Mouse (Mus musculus) midbrain, embryonic 10.5 days (tissue): Measurements from ENCODE around the gene Dnal1. TPM values are rescaled to one million over a fixed set of nuclear protein-coding genes. Genes with fewer than 3 reads are reported as not detected.
A peak's percentile ranks its signal among the peaks of the same experiment; 100 is the strongest.

ENCODE experiments used
- DNase-seq: peaks from one replicate; pipeline ENCODE4 v3.0.0-alpha.2; 2017; ENCODE audit warnings: low spot score
- H3K27ac ChIP-seq: fragments of 300-500 bp; sonication (generic); replicated peaks from 2 replicates; pipeline ENCODE4 v1.5.1; 2016; ENCODE audit warnings: mild to moderate bottlenecking
- H3K27me3 ChIP-seq: fragments of 300-500 bp; sonication (generic); 2 replicates; pipeline ENCODE4 v1.6.1; 2016; ENCODE audit warnings: low read depth, mild to moderate bottlenecking; ENCODE audit not compliant: poor library complexity, severe bottlenecking
- H3K36me3 ChIP-seq: fragments of 300-500 bp; sonication (generic); 2 replicates; pipeline ENCODE4 v1.6.1; 2016; ENCODE audit warnings: mild to moderate bottlenecking, moderate library complexity
- H3K4me1 ChIP-seq: fragments of 300-500 bp; sonication (generic); 2 replicates; pipeline ENCODE4 v1.6.1; 2016
- H3K4me3 ChIP-seq: fragments of 300-500 bp; sonication (generic); 2 replicates; pipeline ENCODE4 v1.5.1; 2016; ENCODE audit warnings: mild to moderate bottlenecking, moderate library complexity
- H3K9me3 ChIP-seq: fragments of 300-500 bp; sonication (generic); replicated peaks from 2 replicates; pipeline ENCODE4 v1.6.1; 2016; ENCODE audit warnings: mild to moderate bottlenecking
- WGBS: fragments of 180-500 bp; shearing (Covaris S2); methylation state at CpG from one replicate; pipeline ENCODE4 v1.1.7; 2016; 5-methylcytosine and 5-hydroxymethylcytosine counted together
- polyA plus RNA-seq: library from polyadenylated mRNA; unstranded; fragments of >200 nt; fragmentation: Nextera tagmentation; extraction: Ambion mirVana; gene quantifications from 2 replicates; pipeline ENCODE4 v1.2.1, GENCODE M21; 2016

Gene Dnal1
- polyA plus RNA-seq, 1 experiment from 2014 or later: 3.6 TPM

DNA sequence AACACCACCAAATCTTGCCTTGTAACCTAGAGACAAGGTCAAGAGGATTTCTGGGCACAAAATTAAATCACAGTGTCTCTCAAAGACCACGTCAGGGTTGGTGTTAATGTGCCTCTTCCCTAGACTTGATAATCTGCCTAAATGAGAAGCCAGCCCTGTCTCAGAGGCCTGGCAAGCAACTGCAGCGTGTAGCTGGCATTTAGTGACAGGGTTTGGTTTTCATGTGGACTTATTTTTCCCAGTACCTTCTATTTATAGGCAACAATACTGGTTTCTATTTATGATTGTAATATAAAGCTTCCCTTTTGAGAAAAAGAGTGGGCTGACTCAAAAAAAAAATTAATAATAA lies 41.3 kb downstream of the Dnal1 start:
- DNase-seq: no peak
- Histone ChIP-seq H3K27ac (no peak overlapping the region), H3K9me3 (no peaks in the 10 kb centered on the region), H3K4me3 (no peak overlapping the region), H3K27me3 (no peaks in the 10 kb centered on the region), H3K36me3 (peaks cover 94% of the 10 kb centered on the region), H3K4me1 (peaks cover 7% of the 10 kb centered on the region; the same call in 1 of the 2 replicates)
- WGBS: 92% methylated on average over 2 of the region's 2 CpGs

GRCm38 (mm10) chr12:84156210-84156609 lies 42.0 kb downstream of the Dnal1 start:
- H3K4me1 ChIP-seq: peaks cover 4% of the 10 kb centered on the region; the same call in 1 of the 2 replicates
- H3K4me3 ChIP-seq: no peak overlapping the region
- H3K9me3 ChIP-seq: no peaks in the 10 kb centered on the region
- no peak overlapping the region for H3K27ac ChIP-seq
- no peak for DNase-seq
- peaks cover 96% of the 10 kb centered on the region for H3K36me3 ChIP-seq
- 94% methylated on average over 18 of the region's 18 CpGs for WGBS
- H3K27me3 ChIP-seq: no peaks in the 10 kb centered on the region

DNA sequence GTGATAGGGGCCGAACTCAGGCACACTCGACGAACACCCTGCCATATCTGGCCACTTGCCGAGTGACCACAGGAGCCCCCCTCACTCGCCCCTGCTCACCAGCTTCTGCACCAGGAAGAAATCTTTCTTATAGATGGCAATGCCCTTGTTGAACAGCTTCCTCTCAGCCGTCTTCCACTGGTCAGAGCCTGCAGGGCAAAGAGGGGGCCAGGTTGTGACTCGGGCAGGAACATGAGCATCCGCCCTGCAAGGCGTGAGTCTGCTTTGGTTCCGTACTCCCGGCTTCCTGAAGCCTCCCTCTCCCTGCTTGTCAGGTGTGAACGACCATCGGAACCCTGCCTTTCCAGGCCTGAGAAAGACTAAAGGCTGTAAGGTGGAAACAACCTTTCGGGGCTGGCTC lies 44.0 kb downstream of the Dnal1 start:
- 92% methylated on average over 14 of the region's 14 CpGs for WGBS
- no peak overlapping the region for H3K4me3 ChIP-seq
- no peak overlapping the region for H3K27ac ChIP-seq
- no peaks in the 10 kb centered on the region for H3K27me3 ChIP-seq
- DNase-seq: peak; percentile 10
- H3K36me3 ChIP-seq: peaks cover 95% of the 10 kb centered on the region
- no peaks in the 10 kb centered on the region for H3K9me3 ChIP-seq
- peaks cover 5% of the 10 kb centered on the region for H3K4me1 ChIP-seq

- 96% methylated on average over 8 of the region's 8 CpGs for WGBS
- Histone ChIP-seq H3K4me1 (peaks cover 5% of the 10 kb centered on the region), H3K4me3 (no peak overlapping the region), H3K27ac (no peak overlapping the region), H3K27me3 (no peaks in the 10 kb centered on the region), H3K36me3 (peaks cover 93% of the 10 kb centered on the region), H3K9me3 (no peaks in the 10 kb centered on the region)
- no peak for DNase-seq
Measured at GRCm38 (mm10) chr12:84160491-84160890, 46.3 kb downstream of the Dnal1 start.

- 81% methylated on average over 8 of the region's 8 CpGs for WGBS
- DNase-seq: peak; percentile 10
- peaks cover 86% of the 10 kb centered on the region for H3K36me3 ChIP-seq
Measured at GRCm38 (mm10) chr12:84161116-84161515, 47.0 kb downstream of the Dnal1 start.

DNA sequence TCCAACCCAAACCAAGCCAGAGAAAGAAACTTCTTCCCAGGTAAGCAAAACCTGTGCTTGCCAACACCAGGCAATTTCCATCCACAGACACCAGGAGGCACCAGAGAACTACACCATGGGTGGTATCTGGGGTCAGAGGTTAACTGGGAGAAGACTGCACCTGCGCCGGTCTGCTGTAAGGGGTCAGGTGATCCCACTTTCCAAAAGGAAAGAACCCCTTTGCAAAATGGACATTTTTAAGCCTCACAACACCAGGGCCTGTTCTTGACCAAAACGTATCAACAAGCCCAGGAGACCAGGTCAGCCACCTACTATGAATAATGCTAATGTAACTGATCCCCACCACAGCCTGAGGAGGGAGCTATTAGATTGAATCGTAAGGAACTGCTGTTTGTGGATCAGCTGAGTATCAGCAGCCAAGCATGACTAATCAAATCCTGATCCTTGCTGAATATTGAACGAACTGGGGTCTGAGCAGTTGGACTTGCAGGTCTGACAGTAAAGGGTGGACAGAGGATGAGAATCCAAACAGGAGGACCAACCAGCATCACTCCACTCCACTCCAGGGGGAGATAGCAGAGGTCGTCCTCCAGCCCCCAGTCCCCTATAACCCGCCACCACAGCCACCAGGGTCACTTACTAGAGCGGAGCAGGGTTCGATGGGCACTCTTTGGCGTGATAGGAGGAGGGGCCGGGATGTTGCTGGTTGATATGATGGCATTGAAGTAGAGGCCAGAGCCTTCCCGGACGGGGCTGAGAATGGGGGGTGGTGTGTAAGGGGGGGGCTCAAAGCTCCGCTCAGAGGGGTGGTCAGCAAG lies 47.7 kb downstream of the Dnal1 start:
- Histone ChIP-seq H3K4me1 (peaks cover 5% of the 10 kb centered on the region), H3K27ac (no peak overlapping the region), H3K36me3 (peaks cover 80% of the 10 kb centered on the region), H3K4me3 (no peak overlapping the region), H3K9me3 (no peaks in the 10 kb centered on the region), H3K27me3 (no peaks in the 10 kb centered on the region)
- DNase-seq: peak; percentile 39
- WGBS: 79% methylated on average over 14 of the region's 14 CpGs

More at GRCm38 (mm10) chr12:84161116-84161515, 47.0 kb downstream of the Dnal1 start:
- H3K4me1 ChIP-seq: peaks cover 5% of the 10 kb centered on the region
- no peaks in the 10 kb centered on the region for H3K9me3 ChIP-seq
- no peak overlapping the region for H3K4me3 ChIP-seq
- no peak overlapping the region for H3K27ac ChIP-seq
- no peaks in the 10 kb centered on the region for H3K27me3 ChIP-seq

- Histone ChIP-seq H3K9me3 (no peaks in the 10 kb centered on the region), H3K27me3 (no peaks in the 10 kb centered on the region), H3K4me1 (peaks cover 5% of the 10 kb centered on the region), H3K36me3 (peaks cover 77% of the 10 kb centered on the region), H3K27ac (no peak overlapping the region), H3K4me3 (no peak overlapping the region)
- DNase-seq: peak; percentile 14
- 89% methylated on average over 9 of the region's 9 CpGs for WGBS
Measured at GRCm38 (mm10) chr12:84163133-84163532, 49.0 kb downstream of the Dnal1 start.

- peak; percentile 10 for DNase-seq
- peaks cover 5% of the 10 kb centered on the region for H3K4me1 ChIP-seq
- H3K27ac ChIP-seq: no peak overlapping the region
- H3K27me3 ChIP-seq: no peaks in the 10 kb centered on the region
- WGBS: 85% methylated on average over 11 of the region's 11 CpGs
- no peaks in the 10 kb centered on the region for H3K9me3 ChIP-seq
- H3K4me3 ChIP-seq: no peak overlapping the region
- H3K36me3 ChIP-seq: peaks cover 77% of the 10 kb centered on the region
Measured at GRCm38 (mm10) chr12:84163586-84164110, 49.5 kb downstream of the Dnal1 start.

- Histone ChIP-seq H3K27ac (no peak overlapping the region), H3K4me3 (no peak overlapping the region), H3K27me3 (no peaks in the 10 kb centered on the region), H3K36me3 (peaks cover 75% of the 10 kb centered on the region), H3K9me3 (no peaks in the 10 kb centered on the region), H3K4me1 (peaks cover 5% of the 10 kb centered on the region)
- 77% methylated on average over 8 of the region's 8 CpGs for WGBS
- no peak for DNase-seq
Measured at GRCm38 (mm10) chr12:84165631-84166373, 51.6 kb downstream of the Dnal1 start.

DNA sequence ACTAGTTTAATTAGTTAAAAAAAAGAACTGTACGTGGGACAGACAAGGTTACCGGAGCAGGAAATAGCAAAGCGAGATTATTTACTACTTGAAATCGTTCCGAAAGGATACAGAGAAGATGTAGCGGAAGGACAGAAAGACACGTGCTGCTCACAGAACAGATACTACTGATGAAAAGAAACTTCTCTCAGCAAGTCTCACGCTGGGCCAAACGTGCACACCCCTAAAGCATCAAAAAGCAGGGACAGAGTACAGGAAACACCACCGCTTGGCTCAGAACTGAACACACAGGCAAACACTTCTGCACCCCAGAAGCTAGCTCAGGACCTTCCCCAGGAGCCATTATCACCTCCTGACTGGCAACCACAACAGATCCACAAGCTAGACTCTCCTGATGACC lies 56.4 kb downstream of the Dnal1 start:
- WGBS: 94% methylated on average over 10 of the region's 10 CpGs
- Histone ChIP-seq H3K27ac (no peak overlapping the region), H3K4me1 (peaks cover 17% of the 10 kb centered on the region), H3K4me3 (no peak overlapping the region), H3K36me3 (peaks cover 70% of the 10 kb centered on the region), H3K9me3 (no peaks in the 10 kb centered on the region), H3K27me3 (no peaks in the 10 kb centered on the region)
- DNase-seq: no peak

GRCm38 (mm10) chr12:84172216-84172615 lies 58.0 kb downstream of the Dnal1 start:
- WGBS: 97% methylated on average over 3 of the region's 3 CpGs

GRCm38 (mm10) chr12:84172862-84173261 lies 58.7 kb downstream of the Dnal1 start:
- H3K4me3 ChIP-seq: no peak overlapping the region
- H3K4me1 ChIP-seq: peaks cover 40% of the 10 kb centered on the region
- H3K36me3 ChIP-seq: peaks cover 59% of the 10 kb centered on the region
- DNase-seq: no peak
- no peaks in the 10 kb centered on the region for H3K27me3 ChIP-seq
- no peaks in the 10 kb centered on the region for H3K9me3 ChIP-seq
- no peak overlapping the region for H3K27ac ChIP-seq
- 94% methylated on average over 17 of the region's 17 CpGs for WGBS

More at GRCm38 (mm10) chr12:84172216-84172615, 58.0 kb downstream of the Dnal1 start:
- Histone ChIP-seq H3K4me3 (no peak overlapping the region), H3K36me3 (peaks cover 65% of the 10 kb centered on the region), H3K27ac (no peak overlapping the region), H3K4me1 (peaks cover 33% of the 10 kb centered on the region), H3K27me3 (no peaks in the 10 kb centered on the region), H3K9me3 (no peaks in the 10 kb centered on the region)
- no peak for DNase-seq
